Mouse (Mus musculus): ENCODE data around the gene Gm15319. TPM values are rescaled to one million over a fixed set of nuclear protein-coding genes. Genes with fewer than 3 reads are reported as not detected.
"Not testable (repeated sequence)": the region's sequence is repeated elsewhere in the genome, so short reads cannot be mapped to it uniquely, and the experiment has no call there.

Gm15319 gene
- polyA plus RNA-seq, 1 experiment from 2014 or later = 0.13 TPM

DNA sequence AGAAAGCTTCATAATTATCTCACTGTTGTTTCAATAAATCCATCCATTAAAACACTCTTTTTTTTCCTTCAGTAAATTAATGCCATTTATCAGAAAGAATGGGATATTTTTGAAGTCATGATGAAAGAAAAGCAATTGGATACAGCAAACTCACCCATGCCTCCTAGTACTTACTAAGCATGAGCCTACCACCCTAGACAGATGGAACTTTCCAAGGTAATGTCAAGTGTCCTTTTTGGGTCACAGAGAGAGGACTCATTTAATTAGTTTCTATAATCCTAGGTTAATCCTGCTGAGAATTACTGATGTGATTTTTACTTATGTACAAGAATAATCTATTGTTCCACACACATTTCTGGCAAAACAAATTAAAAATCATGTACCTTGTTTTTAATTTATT, 69.0 kb downstream of the Gm15319 start:
- not testable (repeated sequence) for H3K4me3 ChIP-seq; H3K27me3 ChIP-seq; H3K9ac ChIP-seq; ATAC-seq (ENCODE audit: low FRiP score); H3K9me3 ChIP-seq; H3K4me2 ChIP-seq; H3K4me1 ChIP-seq (replicated peaks); H3K36me3 ChIP-seq; H3K27ac ChIP-seq

DNA sequence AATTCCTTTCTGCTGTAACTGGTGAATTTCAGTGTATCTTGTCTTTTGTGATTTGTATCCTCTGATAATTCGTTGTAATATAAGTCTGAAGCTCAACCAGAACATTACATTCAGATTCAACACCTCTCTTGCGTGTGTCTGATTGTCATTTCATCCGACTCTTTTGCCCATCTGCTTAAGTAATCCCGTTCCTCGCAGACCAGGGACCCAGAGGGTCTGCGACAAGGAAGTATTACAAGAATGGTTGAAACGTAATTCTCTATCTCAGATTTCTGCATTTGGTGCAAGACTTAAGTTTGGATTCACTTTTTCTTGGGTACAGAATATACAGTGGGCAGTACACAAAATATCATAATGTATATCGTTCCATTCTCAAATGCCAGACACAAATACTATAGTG, 73.0 kb downstream of the Gm15319 start:
- not testable (repeated sequence) for H3K4me3 ChIP-seq; H3K9ac ChIP-seq; H3K9me3 ChIP-seq; ATAC-seq (ENCODE audit: low FRiP score); H3K27me3 ChIP-seq; H3K27ac ChIP-seq; H3K36me3 ChIP-seq; H3K4me1 ChIP-seq (replicated peaks); H3K4me2 ChIP-seq
- WGBS = 87% methylated on average over 5 of the region's 8 CpGs

DNA sequence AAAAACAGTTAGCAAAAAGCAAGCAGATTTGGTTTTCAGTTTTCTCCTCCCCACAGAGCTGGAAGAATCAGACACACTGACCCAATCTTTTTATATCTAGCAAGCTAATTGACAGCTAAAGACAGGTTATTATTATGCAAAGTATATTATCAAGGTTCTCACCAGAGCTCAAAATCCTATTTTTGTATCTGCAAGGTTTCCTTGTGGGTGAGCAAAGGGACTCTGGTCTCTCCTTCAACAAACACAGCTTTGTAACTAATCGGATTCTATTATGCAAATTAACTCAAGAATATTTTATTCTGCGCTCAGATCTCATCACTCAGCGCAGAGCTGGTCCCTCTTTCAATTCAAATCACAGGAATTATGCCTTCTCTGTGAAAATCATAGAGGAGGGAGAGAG, 74.1 kb downstream of the Gm15319 start:
- WGBS = 89% methylated on average over 2 of the region's 3 CpGs
- not testable (repeated sequence) for H3K36me3 ChIP-seq; H3K9ac ChIP-seq; H3K27ac ChIP-seq; H3K27me3 ChIP-seq; H3K4me1 ChIP-seq (replicated peaks); ATAC-seq (ENCODE audit: low FRiP score); H3K4me2 ChIP-seq; H3K4me3 ChIP-seq; H3K9me3 ChIP-seq

DNA sequence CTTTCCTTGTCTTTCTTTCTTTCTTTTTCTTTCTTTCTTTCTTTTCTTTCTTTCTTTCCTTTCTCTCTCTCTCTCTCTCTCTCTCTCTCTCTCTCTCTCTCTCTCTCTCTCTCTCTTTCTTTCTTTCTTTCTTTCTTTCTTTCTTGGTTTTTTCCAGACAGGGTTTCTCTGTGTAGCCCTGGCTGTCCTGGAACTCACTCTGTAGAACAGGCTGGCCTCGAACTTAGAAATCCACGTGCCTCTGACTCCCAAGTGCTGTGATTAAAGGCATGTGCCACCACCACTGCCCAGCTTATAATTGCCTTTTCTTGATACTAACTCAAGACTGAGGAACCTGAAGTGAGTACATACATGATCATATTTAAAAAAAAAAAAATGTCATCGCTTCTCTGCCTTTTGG, 75.3 kb downstream of the Gm15319 start:
- H3K27me3 ChIP-seq; H3K27ac ChIP-seq; ATAC-seq (ENCODE audit: low FRiP score); H3K36me3 ChIP-seq; H3K4me1 ChIP-seq (replicated peaks); H3K9ac ChIP-seq; H3K4me3 ChIP-seq; H3K9me3 ChIP-seq; H3K4me2 ChIP-seq: not testable (repeated sequence)
- 92% methylated on average over 3 of the region's 3 CpGs for WGBS
